Comparison of ENCODE assay signal across 10 mouse cellular contexts in genomic region chrX:16911241-16911873, GRCm38 (mm10). TPM values are rescaled to one million over a fixed set of nuclear protein-coding genes. Genes with fewer than 3 reads are reported as not detected.
DNase-seq lines count a peak whose midpoint lies in the region; ATAC-seq lines count a peak whose summit lies in the region.
"Had no signal": no experiment of that assay in that cellular context is flagged by ENCODE, and none has a peak within 500 bp of the region (broad histone marks: within the 10 kb centered on the region; RNA-seq: fewer than 3 reads in every experiment).

TSS of gene Ndp (minus strand) at chrX:16911774.

- H3K4me3 ChIP-seq in heart, embryonic 11.5 days (ENCODE audit: low read depth, low read length) = peak within 1 kb of the TSS; percentile 25
- peak within 1 kb of the TSS; percentile 30 for H3K4me3 ChIP-seq in embryonic facial prominence, embryonic 15.5 days (replicated peaks)
- peak within 1 kb of the TSS; percentile 46 for H3K4me3 ChIP-seq in midbrain, embryonic 10.5 days

- intact Hi-C loops in left cerebral cortex, postnatal 36 days (cut with DNase I) = no loop called here

- no peak within 1 kb of the TSS for H3K9ac ChIP-seq in heart, embryonic 11.5 days (ENCODE audit: low read depth, low read length)
- H3K9ac ChIP-seq in embryonic facial prominence, embryonic 15.5 days = no peak within 1 kb of the TSS
- H3K9ac ChIP-seq: liver, embryonic 14.5 days had no signal

- no peaks in the 10 kb centered on the region for H3K9me3 ChIP-seq in heart, embryonic 11.5 days (replicated peaks; ENCODE audit: control insufficient read depth, low read length)
- no peaks in the 10 kb centered on the region for H3K9me3 ChIP-seq in embryonic facial prominence, embryonic 15.5 days (replicated peaks)
- no peaks in the 10 kb centered on the region for H3K9me3 ChIP-seq in midbrain, embryonic 10.5 days (replicated peaks)

- no peaks in the 10 kb centered on the region for H3K36me3 ChIP-seq in heart, embryonic 11.5 days (ENCODE audit: control insufficient read depth, insufficient read depth, low read length)
- no peaks in the 10 kb centered on the region for H3K36me3 ChIP-seq in embryonic facial prominence, embryonic 15.5 days
- H3K36me3 ChIP-seq in midbrain, embryonic 10.5 days = no peaks in the 10 kb centered on the region

- H3K27me3 ChIP-seq in heart, embryonic 11.5 days (ENCODE audit: control insufficient read depth, insufficient read depth, low read length) = no peaks in the 10 kb centered on the region
- H3K27me3 ChIP-seq in embryonic facial prominence, embryonic 15.5 days = no peaks in the 10 kb centered on the region
- peaks cover 5% of the 10 kb centered on the region; the same call in 1 of the 2 replicates for H3K27me3 ChIP-seq in midbrain, embryonic 10.5 days (ENCODE audit: low read depth, poor library complexity, severe bottlenecking)
- H3K27me3 ChIP-seq: CH12.LX had no signal

- no peak for ATAC-seq in heart, embryonic 11.5 days (replicated peaks; ENCODE audit: insufficient number of reproducible peaks, low FRiP score, low TSS enrichment)
- no peak for ATAC-seq in embryonic facial prominence, embryonic 15.5 days (ENCODE audit: insufficient number of reproducible peaks, low FRiP score, low TSS enrichment, low read depth)

- no peak within 1 kb of the TSS for H3K27ac ChIP-seq in heart, embryonic 11.5 days (ENCODE audit: low read depth, low read length)
- no peak within 1 kb of the TSS for H3K27ac ChIP-seq in embryonic facial prominence, embryonic 15.5 days (replicated peaks)
- peak within 1 kb of the TSS; percentile 46; the same call in 1 of the 2 replicates for H3K27ac ChIP-seq in midbrain, embryonic 10.5 days (replicated peaks)
- H3K27ac ChIP-seq: liver, embryonic 14.5 days had no signal

- WGBS in heart, embryonic 11.5 days (ENCODE audit: insufficient replicate concordance) = 18% methylated on average over 12 of the region's 13 CpGs
- 22% methylated on average over 13 of the region's 13 CpGs for WGBS in embryonic facial prominence, embryonic 15.5 days
- 17% methylated on average over 13 of the region's 13 CpGs for WGBS in midbrain, embryonic 10.5 days

- H3K4me1 ChIP-seq in heart, embryonic 11.5 days (ENCODE audit: control insufficient read depth, insufficient read depth, low read length) = no peaks in the 10 kb centered on the region
- H3K4me1 ChIP-seq in embryonic facial prominence, embryonic 15.5 days = no peaks in the 10 kb centered on the region
- peaks cover 10% of the 10 kb centered on the region for H3K4me1 ChIP-seq in midbrain, embryonic 10.5 days

- DNase-seq in heart, postnatal 4 days = no peak
- peak; percentile 43 for DNase-seq in brain, adult 2 months (ENCODE audit: low read depth, low spot score)
- peak; percentile 24 for DNase-seq in midbrain, embryonic 10.5 days (ENCODE audit: low spot score)
- DNase-seq in right cerebral cortex, postnatal 4 days = no peak
- DNase-seq in left cerebral cortex, postnatal 36 days (ENCODE audit: low spot score in 2 of 2) = no peak
- DNase-seq in kidney, postnatal 10 days = no peak

- peak within 1 kb of the TSS; percentile 55 for H3K4me2 ChIP-seq in heart, embryonic 11.5 days
- H3K4me2 ChIP-seq in embryonic facial prominence, embryonic 15.5 days (replicated peaks) = peak within 1 kb of the TSS; percentile 41

RNA-seq across cellular contexts. Expression of gene Ndp, which starts in this region (rescaled TPM):
- polyA plus RNA-seq in heart, embryonic 11.5 days (2014; fragmentation: Nextera tagmentation; extraction: Ambion mirVana) = 1.0 and 1.2 TPM in 2 replicates
- total RNA-seq in heart, postnatal 4 days (2021) = under 1 TPM; 0.18 to 0.45 TPM
- polyA plus RNA-seq in embryonic facial prominence, embryonic 15.5 days (2015; fragmentation: Nextera tagmentation; extraction: Ambion mirVana) = 4.7 and 4.9 TPM in 2 replicates
- polyA plus RNA-seq in midbrain, embryonic 10.5 days (2016; fragmentation: Nextera tagmentation; extraction: Ambion mirVana) = 1.9 and 3.3 TPM in 2 replicates
- total RNA-seq in left cerebral cortex, postnatal 36 days (2021) = 10 to 100 TPM in 1 of 2 experiments, 1 to 10 TPM in 1; 8.9 to 10.3 TPM
- total RNA-seq: CH12.LX had no signal
- polyA plus RNA-seq: liver, embryonic 14.5 days had no signal

Comparison
In these comparisons a context has a peak if more than half of its experiments do, and no peak if none do; other contexts are left out.
1. RNA of gene Ndp (total RNA-seq): 8.9 to 10.3 TPM in left cerebral cortex, postnatal 36 days; 0.18 to 0.45 TPM in heart, postnatal 4 days; every median in the first group is over 4 times any median in the second.
2. DNase-seq: peak in brain, adult 2 months (single experiment) and midbrain, embryonic 10.5 days (single experiment); none in heart, postnatal 4 days (single experiment), right cerebral cortex, postnatal 4 days (single experiment), left cerebral cortex, postnatal 36 days (0 of 2) and kidney, postnatal 10 days (single experiment).
3. Peak in every context shown above with its lines, with median percentiles within 50 percentile points of each other: H3K4me3 ChIP-seq.